Mouse (Mus musculus): Measurements from ENCODE around the gene Gfra1. TPM values are rescaled to one million over a fixed set of nuclear protein-coding genes. Genes with fewer than 3 reads are reported as not detected.

The Gfra1 gene
- polyA plus RNA-seq, 1 experiment from 2014 or later, result 6.3 TPM

- H3K27ac ChIP-seq, result no peak overlapping the region
- 98% methylated on average over 5 of the region's 5 CpGs for WGBS
- DNase-seq (ENCODE audit: extremely low spot score, low spot score), result no peak
- H3K36me3 ChIP-seq (replicated peaks), result no peaks in the 10 kb centered on the region
- peaks cover 21% of the 10 kb centered on the region for H3K4me1 ChIP-seq
- peaks cover 5% of the 10 kb centered on the region; the same call in 1 of the 2 replicates for H3K27me3 ChIP-seq (ENCODE audit: poor library complexity, severe bottlenecking)
- no peak overlapping the region for H3K4me3 ChIP-seq
- H3K9me3 ChIP-seq, result no peaks in the 10 kb centered on the region
Observed at GRCm38 (mm10) chr19:58374648-58375047, 81.1 kb downstream of the Gfra1 start.

GRCm38 (mm10) chr19:58374155-58374554 lies 81.6 kb downstream of the Gfra1 start:
- Histone ChIP-seq H3K27me3 (ENCODE audit: poor library complexity, severe bottlenecking) (peaks cover 10% of the 10 kb centered on the region; the same call in 1 of the 2 replicates), H3K4me1 (peaks cover 21% of the 10 kb centered on the region), H3K27ac (no peak overlapping the region), H3K4me3 (no peak overlapping the region), H3K9me3 (no peaks in the 10 kb centered on the region), H3K36me3 (replicated peaks) (no peaks in the 10 kb centered on the region)
- no peak for DNase-seq (ENCODE audit: extremely low spot score, low spot score)
- WGBS, result 93% methylated on average over 4 of the region's 4 CpGs

- no peaks in the 10 kb centered on the region for H3K9me3 ChIP-seq
- no peak for DNase-seq (ENCODE audit: extremely low spot score, low spot score)
- no peak overlapping the region for H3K4me3 ChIP-seq
- H3K4me1 ChIP-seq, result peaks cover 27% of the 10 kb centered on the region
- H3K27ac ChIP-seq, result no peak overlapping the region
- no peaks in the 10 kb centered on the region for H3K36me3 ChIP-seq (replicated peaks)
- H3K27me3 ChIP-seq (ENCODE audit: poor library complexity, severe bottlenecking), result peaks cover 20% of the 10 kb centered on the region
- WGBS, result 76% methylated on average over 2 of the region's 2 CpGs
Observed at GRCm38 (mm10) chr19:58368513-58368912, 87.2 kb downstream of the Gfra1 start.

- Histone ChIP-seq H3K27me3 (ENCODE audit: poor library complexity, severe bottlenecking) (peaks cover 36% of the 10 kb centered on the region), H3K27ac (no peak overlapping the region), H3K4me1 (peaks cover 8% of the 10 kb centered on the region), H3K4me3 (no peak overlapping the region), H3K9me3 (no peaks in the 10 kb centered on the region), H3K36me3 (replicated peaks) (no peaks in the 10 kb centered on the region)
- 59% methylated on average over 9 of the region's 9 CpGs for WGBS
- no peak for DNase-seq (ENCODE audit: extremely low spot score, low spot score)
Observed at GRCm38 (mm10) chr19:58364688-58365087, 91.0 kb downstream of the Gfra1 start.

GRCm38 (mm10) chr19:58360982-58361381 lies 94.7 kb downstream of the Gfra1 start:
- WGBS, result 83% methylated on average over 1 of the region's 1 CpGs
- no peak for DNase-seq (ENCODE audit: extremely low spot score, low spot score)
- Histone ChIP-seq H3K4me1 (peaks cover 8% of the 10 kb centered on the region), H3K9me3 (no peaks in the 10 kb centered on the region), H3K27ac (no peak overlapping the region), H3K36me3 (replicated peaks) (no peaks in the 10 kb centered on the region), H3K4me3 (no peak overlapping the region), H3K27me3 (ENCODE audit: poor library complexity, severe bottlenecking) (peaks cover 28% of the 10 kb centered on the region; the same call in 1 of the 2 replicates)

- Histone ChIP-seq H3K4me1 (peaks cover 11% of the 10 kb centered on the region), H3K9me3 (no peaks in the 10 kb centered on the region), H3K4me3 (no peak overlapping the region), H3K27ac (no peak overlapping the region), H3K36me3 (replicated peaks) (no peaks in the 10 kb centered on the region), H3K27me3 (ENCODE audit: poor library complexity, severe bottlenecking) (peaks cover 32% of the 10 kb centered on the region)
- WGBS, result 90% methylated on average over 13 of the region's 13 CpGs
- no peak for DNase-seq (ENCODE audit: extremely low spot score, low spot score)
Observed at GRCm38 (mm10) chr19:58358063-58358462, 97.6 kb downstream of the Gfra1 start.

GRCm38 (mm10) chr19:58353953-58354352 lies 101.8 kb downstream of the Gfra1 start:
- no peak for DNase-seq (ENCODE audit: extremely low spot score, low spot score)
- Histone ChIP-seq H3K27me3 (ENCODE audit: poor library complexity, severe bottlenecking) (peaks cover 46% of the 10 kb centered on the region), H3K4me3 (no peak overlapping the region), H3K4me1 (peaks cover 47% of the 10 kb centered on the region), H3K27ac (no peak overlapping the region), H3K36me3 (replicated peaks) (no peaks in the 10 kb centered on the region), H3K9me3 (no peaks in the 10 kb centered on the region)
- 52% methylated on average over 2 of the region's 2 CpGs for WGBS

GRCm38 (mm10) chr19:58353260-58353870 lies 102.3 kb downstream of the Gfra1 start:
- H3K27me3 ChIP-seq (ENCODE audit: poor library complexity, severe bottlenecking), result peaks cover 52% of the 10 kb centered on the region
- no peaks in the 10 kb centered on the region for H3K9me3 ChIP-seq
- no peak overlapping the region for H3K27ac ChIP-seq
- WGBS, result 65% methylated on average over 13 of the region's 13 CpGs
- peaks cover 52% of the 10 kb centered on the region for H3K4me1 ChIP-seq
- H3K4me3 ChIP-seq, result no peak overlapping the region
- DNase-seq (ENCODE audit: extremely low spot score, low spot score), result no peak
- no peaks in the 10 kb centered on the region for H3K36me3 ChIP-seq (replicated peaks)

GRCm38 (mm10) chr19:58349890-58350408 lies 105.8 kb downstream of the Gfra1 start:
- Histone ChIP-seq H3K4me1 (peaks cover 62% of the 10 kb centered on the region), H3K4me3 (no peak overlapping the region), H3K27ac (peak overlapping the region; percentile 22; the same call in 1 of the 2 replicates), H3K9me3 (no peaks in the 10 kb centered on the region), H3K27me3 (ENCODE audit: poor library complexity, severe bottlenecking) (peaks cover 64% of the 10 kb centered on the region), H3K36me3 (replicated peaks) (no peaks in the 10 kb centered on the region)
- 21% methylated on average over 5 of the region's 5 CpGs for WGBS
- DNase-seq (ENCODE audit: extremely low spot score, low spot score), result no peak

- Histone ChIP-seq H3K4me3 (no peak overlapping the region), H3K36me3 (replicated peaks) (no peaks in the 10 kb centered on the region), H3K4me1 (peaks cover 31% of the 10 kb centered on the region), H3K27me3 (ENCODE audit: poor library complexity, severe bottlenecking) (peaks cover 60% of the 10 kb centered on the region), H3K27ac (no peak overlapping the region), H3K9me3 (no peaks in the 10 kb centered on the region)
- DNase-seq (ENCODE audit: extremely low spot score, low spot score), result no peak
- 51% methylated on average over 7 of the region's 7 CpGs for WGBS
Observed at GRCm38 (mm10) chr19:58345137-58345536, 110.6 kb downstream of the Gfra1 start.

GRCm38 (mm10) chr19:58341351-58341750 lies 114.4 kb downstream of the Gfra1 start:
- DNase-seq (ENCODE audit: extremely low spot score, low spot score), result no peak

GRCm38 (mm10) chr19:58340221-58340620 lies 115.5 kb downstream of the Gfra1 start:
- no peaks in the 10 kb centered on the region for H3K9me3 ChIP-seq
- peaks cover 25% of the 10 kb centered on the region for H3K4me1 ChIP-seq
- no peak overlapping the region for H3K4me3 ChIP-seq
- DNase-seq (ENCODE audit: extremely low spot score, low spot score), result no peak
- peaks cover 72% of the 10 kb centered on the region for H3K27me3 ChIP-seq (ENCODE audit: poor library complexity, severe bottlenecking)
- H3K36me3 ChIP-seq (replicated peaks), result no peaks in the 10 kb centered on the region
- 91% methylated on average over 8 of the region's 8 CpGs for WGBS
- no peak overlapping the region for H3K27ac ChIP-seq

More at GRCm38 (mm10) chr19:58341351-58341750, 114.4 kb downstream of the Gfra1 start:
- no peaks in the 10 kb centered on the region for H3K9me3 ChIP-seq
- peaks cover 69% of the 10 kb centered on the region for H3K27me3 ChIP-seq (ENCODE audit: poor library complexity, severe bottlenecking)
- H3K27ac ChIP-seq, result no peak overlapping the region
- peaks cover 19% of the 10 kb centered on the region for H3K4me1 ChIP-seq
- 83% methylated on average over 4 of the region's 4 CpGs for WGBS
- H3K4me3 ChIP-seq, result no peak overlapping the region
- H3K36me3 ChIP-seq (replicated peaks), result no peaks in the 10 kb centered on the region

GRCm38 (mm10) chr19:58336802-58337201 lies 118.9 kb downstream of the Gfra1 start:
- H3K4me1 ChIP-seq, result peaks cover 30% of the 10 kb centered on the region
- 80% methylated on average over 6 of the region's 6 CpGs for whole genome bisulfite sequencing
- H3K27ac ChIP-seq, result no peak overlapping the region
- DNase-seq (ENCODE audit: extremely low spot score, low spot score), result no peak
- H3K27me3 ChIP-seq (ENCODE audit: poor library complexity, severe bottlenecking), result peaks cover 88% of the 10 kb centered on the region
- no peaks in the 10 kb centered on the region for H3K9me3 ChIP-seq
- H3K4me3 ChIP-seq, result no peak overlapping the region
- no peaks in the 10 kb centered on the region for H3K36me3 ChIP-seq (replicated peaks)
